Mouse (Mus musculus): Measurements from ENCODE around the gene Masp1.

Masp1 gene

DNA sequence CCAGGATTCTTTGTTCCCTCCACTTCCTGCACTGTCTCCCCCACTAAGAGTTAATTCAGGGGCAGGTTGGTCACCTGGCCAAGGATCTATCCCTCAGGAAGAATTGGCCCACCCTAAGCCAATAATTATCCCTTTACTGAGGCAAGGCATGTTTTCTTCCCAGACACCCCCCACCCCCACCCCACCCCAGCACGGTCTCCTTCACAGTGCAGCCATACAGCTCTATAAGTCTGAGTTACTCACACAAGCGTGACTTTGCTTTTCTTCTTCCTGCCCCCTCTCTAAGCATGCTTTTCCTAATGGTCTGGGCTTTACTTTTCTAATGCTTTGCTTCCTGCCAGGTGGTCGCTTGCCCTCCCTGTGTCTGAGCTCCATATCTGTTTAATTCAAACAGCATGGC is 118.7 kb downstream of the Masp1 start:
- DNase-seq (ENCODE audit: low read depth, low spot score), result no peak

DNA sequence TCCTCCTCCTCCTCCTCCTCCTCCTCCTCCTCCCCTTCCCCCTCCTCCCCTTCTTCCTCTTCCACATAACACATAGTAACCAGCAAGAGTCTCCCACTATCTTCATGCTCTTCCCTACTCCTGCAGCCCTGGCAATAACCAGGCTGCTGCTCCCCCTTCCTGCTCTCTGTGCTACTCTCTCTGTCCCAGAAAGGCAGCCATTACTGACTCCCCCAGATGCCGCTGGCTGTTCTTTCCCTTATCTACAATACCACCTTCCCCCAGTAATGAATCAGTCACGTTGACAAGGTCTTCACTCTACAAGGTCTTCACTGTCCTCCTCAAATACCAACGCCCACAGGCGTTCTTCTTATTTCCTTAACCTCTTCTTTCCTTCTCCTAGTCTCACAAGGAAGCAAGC is 119.2 kb downstream of the Masp1 start:
- no peak for DNase-seq (ENCODE audit: low read depth, low spot score)

All from brain, embryonic 18.5 days (tissue).